Mouse (Mus musculus): ENCODE measurements around the gene Usp9x.

- TF ChIP-seq POLR2A (IDR thresholded peaks at IDR 0.05; ENCODE audit: low read depth, low read length), result no peak
- TF ChIP-seq CTCF (IDR thresholded peaks at IDR 0.05; ENCODE audit: extremely low read depth, insufficient read length, insufficient replicate concordance, low read depth, low read length), result no peak
Measured at GRCm38 (mm10) chrX:13046893-13047435, 24.3 kb upstream of the Usp9x start.

Measured in small intestine, adult 2 months (tissue).